ENCODE assay signal across 20 mouse cellular contexts in the genomic region with DNA sequence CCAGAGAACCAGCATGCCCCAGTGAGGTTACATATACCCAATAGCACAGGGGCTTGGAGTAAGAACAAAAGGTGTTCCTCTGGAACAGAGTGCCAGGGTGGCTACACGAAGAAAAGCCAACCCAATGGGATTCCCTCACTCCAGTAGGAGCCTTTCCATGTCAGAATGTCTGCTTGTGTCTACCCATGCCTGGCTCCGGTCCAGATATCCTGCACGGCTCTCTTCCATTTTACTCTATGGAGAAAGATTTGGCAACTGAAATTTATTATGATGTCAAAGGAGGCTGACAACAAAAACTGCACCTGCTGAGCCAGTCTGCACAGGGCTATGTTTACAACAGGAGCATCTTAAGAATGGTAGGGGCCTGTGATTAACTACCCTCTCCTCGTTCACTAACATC.
A peak's percentile ranks its signal among the peaks of the same experiment; 100 is the strongest.
DNase-seq lines count a peak whose midpoint lies in the region.
"Had no signal": no experiment of that assay in that cellular context is flagged by ENCODE, and none has a peak within 500 bp of the region (broad histone marks: within the 10 kb centered on the region; RNA-seq: fewer than 3 reads in every experiment).

No protein-coding gene starts in this region.

- peak; percentile 16 for DNase-seq in cerebellum, adult 11 months
- no peak for DNase-seq in cerebellum, postnatal 4 days (ENCODE audit: low spot score in 2 of 2)
- peak; percentile 14 for DNase-seq in NIH3T3 (ENCODE audit: low read depth)
- peak; percentile 31 to 33 for DNase-seq in cerebellum, adult 18-20 months
- peak; percentile 27 to 69 for DNase-seq in cerebellum, postnatal 25 days
- DNase-seq in kidney, adult 18-20 months: no peak
- no peak for DNase-seq in embryo, embryonic 10.5 days (ENCODE audit: low spot score)
- DNase-seq: adrenal gland, postnatal 14 days; embryo, embryonic 11 days; gastrocnemius, adult 2 months; gastrocnemius, postnatal 36 days; heart, adult 18-20 months; heart, postnatal 4 days; kidney, adult 8-10 months; kidney, postnatal 4 days; liver; lung, adult 2 months; lung, postnatal 10 days; spleen, adult 18-20 months; thymus, postnatal 25 days had no signal

Comparison
In these comparisons a context has a peak if more than half of its experiments do, and no peak if none do; other contexts are left out.
1. DNase-seq: peak in cerebellum, adult 11 months (single experiment), NIH3T3 (single experiment), cerebellum, adult 18-20 months (2 of 2) and cerebellum, postnatal 25 days (2 of 2); none in cerebellum, postnatal 4 days (0 of 2), kidney, adult 18-20 months (single experiment) and embryo, embryonic 10.5 days (single experiment).